Mouse (Mus musculus) liver, adult 2 months (tissue): ENCODE results near the gene Ces2f.

Source experiments
- CTCF ChIP-seq: fragments of 200-500 bp; IDR thresholded peaks from 2 replicates; pipeline ENCODE4 v1.5.1; 2011; ENCODE audit warnings: low read depth, low read length, control low read depth
- POLR2A ChIP-seq: fragments of 200-500 bp; IDR thresholded peaks from 2 replicates; pipeline ENCODE4 v1.6.1; 2011; ENCODE audit warnings: low read length, control low read depth; ENCODE audit not compliant: insufficient read depth; ENCODE audit errors: extremely low read depth

GRCm38 (mm10) chr8:104925972-104926596 is 21.1 kb upstream of the Ces2f start, which contains the start of gene Ces2e:
- TF ChIP-seq CTCF (no peak), POLR2A (no peak)
